In genomic region chr11:49845958-49846357, GRCm38 (mm10) we compare ENCODE assay signal across 8 mouse cellular contexts. TPM values are rescaled to one million over a fixed set of nuclear protein-coding genes. Genes with fewer than 3 reads are reported as not detected.
DNase-seq lines count a peak whose midpoint lies in the region; ATAC-seq and TF ChIP-seq lines count a peak whose summit lies in the region.

No protein-coding gene starts in this region.

- peak overlapping the region; percentile 53 for H3K27ac ChIP-seq in heart, postnatal 0 days (ENCODE audit: low read depth)
- peak overlapping the region; percentile 47 for H3K27ac ChIP-seq in forebrain, postnatal 0 days (ENCODE audit: low read depth, low read length)
- H3K27ac ChIP-seq in midbrain, embryonic 11.5 days (ENCODE audit: low read depth, low read length): no peak overlapping the region

- intact Hi-C loops in heart, postnatal 36 days (cut with DNase I): loop anchor here (1.0 to 5.0 kb wide), 4 partner anchors 21 to 193 kb away; partner anchors contain the start of gene Cnot6

- ATAC-seq in heart, postnatal 0 days (ENCODE audit: insufficient read depth, low read depth): peak; percentile 0; the same call in 1 of the 2 replicates
- no peak for ATAC-seq in forebrain, postnatal 0 days
- ATAC-seq in midbrain, embryonic 11.5 days (ENCODE audit: low FRiP score): peak; percentile 13

- no peak for TF ChIP-seq EP300 in heart, postnatal 0 days (IDR thresholded peaks at IDR 0.05; ENCODE audit: low read depth)

- DNase-seq in heart, postnatal 0 days (ENCODE audit: low spot score): no peak
- no peak for DNase-seq in heart, postnatal 36 days
- DNase-seq in adrenal gland, postnatal 10 days: peak; percentile 59
- no peak for DNase-seq in forebrain, postnatal 0 days
- no peak for DNase-seq in midbrain, embryonic 11.5 days (ENCODE audit: low spot score, missing footprints)
- no peak for DNase-seq in right cerebral cortex, postnatal 14 days
- DNase-seq in embryo, embryonic 10 days (ENCODE audit: low spot score): no peak
- DNase-seq in urinary bladder, adult 2 months (ENCODE audit: low spot score): no peak

- peak overlapping the region; percentile 81 for H3K4me3 ChIP-seq in heart, postnatal 0 days (ENCODE audit: low read depth, low read length)
- H3K4me3 ChIP-seq in forebrain, postnatal 0 days (ENCODE audit: low read depth, low read length): peak overlapping the region; percentile 85
- H3K4me3 ChIP-seq in midbrain, embryonic 11.5 days (ENCODE audit: low read depth, low read length): peak overlapping the region; percentile 77

- no peak for TF ChIP-seq CTCF in heart, postnatal 0 days (IDR thresholded peaks at IDR 0.05; ENCODE audit: low read depth)
- TF ChIP-seq CTCF in forebrain, postnatal 0 days (IDR thresholded peaks at IDR 0.05; ENCODE audit: low read depth): no peak

- H3K4me1 ChIP-seq in heart, postnatal 0 days (ENCODE audit: control insufficient read depth, insufficient read depth): peaks cover 21% of the 10 kb centered on the region
- H3K4me1 ChIP-seq in forebrain, postnatal 0 days (ENCODE audit: insufficient read depth): peaks cover 13% of the 10 kb centered on the region
- peaks cover 12% of the 10 kb centered on the region for H3K4me1 ChIP-seq in midbrain, embryonic 11.5 days (ENCODE audit: control insufficient read depth, insufficient read depth, low read length)

- H3K9me3 ChIP-seq in heart, postnatal 0 days (replicated peaks; ENCODE audit: control insufficient read depth, low read length): no peaks in the 10 kb centered on the region
- no peaks in the 10 kb centered on the region for H3K9me3 ChIP-seq in forebrain, postnatal 0 days (ENCODE audit: low read length)
- no peaks in the 10 kb centered on the region for H3K9me3 ChIP-seq in midbrain, embryonic 11.5 days (ENCODE audit: control insufficient read depth, low read length)

- H3K36me3 ChIP-seq in heart, postnatal 0 days (replicated peaks; ENCODE audit: control insufficient read depth, insufficient read depth, low read length): 0 out of 2 replicates have a peak, but pooled peaks cover 4% of the 10 kb centered on the region
- no peaks in the 10 kb centered on the region for H3K36me3 ChIP-seq in forebrain, postnatal 0 days (ENCODE audit: insufficient read depth)
- no peaks in the 10 kb centered on the region for H3K36me3 ChIP-seq in midbrain, embryonic 11.5 days (ENCODE audit: control insufficient read depth, insufficient read depth, low read length)

- 28% methylated on average over 11 of the region's 11 CpGs for WGBS in heart, postnatal 0 days
- WGBS in forebrain, postnatal 0 days: 39% methylated on average over 11 of the region's 11 CpGs
- 40% methylated on average over 11 of the region's 11 CpGs for WGBS in midbrain, embryonic 11.5 days

- no peaks in the 10 kb centered on the region for H3K27me3 ChIP-seq in heart, postnatal 0 days (ENCODE audit: control insufficient read depth, insufficient read depth, low read length)
- H3K27me3 ChIP-seq in forebrain, postnatal 0 days (ENCODE audit: insufficient read depth, low read length): no peaks in the 10 kb centered on the region
- no peaks in the 10 kb centered on the region for H3K27me3 ChIP-seq in midbrain, embryonic 11.5 days (ENCODE audit: control insufficient read depth, insufficient read depth, low read length)

- H3K9ac ChIP-seq in heart, postnatal 0 days (replicated peaks; ENCODE audit: low read depth, low read length): peak overlapping the region; percentile 35
- peak overlapping the region; percentile 92 for H3K9ac ChIP-seq in forebrain, postnatal 0 days
- peak overlapping the region; percentile 39; the same call in 1 of the 2 replicates for H3K9ac ChIP-seq in midbrain, embryonic 11.5 days (ENCODE audit: low read length)

- peak overlapping the region; percentile 71 for H3K4me2 ChIP-seq in heart, postnatal 0 days (ENCODE audit: low read depth, low read length)
- peak overlapping the region; percentile 86 for H3K4me2 ChIP-seq in forebrain, postnatal 0 days (ENCODE audit: low read depth)
- H3K4me2 ChIP-seq in midbrain, embryonic 11.5 days: peak overlapping the region; percentile 85

RNA-seq across cellular contexts. Expression of gene Mapk9, which starts 0.6 kb away (rescaled TPM):
- 37.2 and 55.8 TPM in 2 replicates for total RNA-seq in heart, postnatal 0 days (2014; rRNA removed; ENCODE audit: low replicate concordance)
- 25.4 and 25.9 TPM in 2 replicates for polyA plus RNA-seq in heart, postnatal 0 days (2015; fragmentation: Nextera tagmentation; extraction: Ambion mirVana)
- total RNA-seq in heart, postnatal 36 days (2021): 10 to 100 TPM; 39.9 to 44.1 TPM
- 10 to 100 TPM; 56.4 to 67.8 TPM for total RNA-seq in adrenal gland, postnatal 10 days (2021)
- total RNA-seq in forebrain, postnatal 0 days (2014; rRNA removed): 92.3 and 123 TPM in 2 replicates
- 41.5 and 55.6 TPM in 2 replicates for polyA plus RNA-seq in forebrain, postnatal 0 days (2015; fragmentation: Nextera tagmentation; extraction: Ambion mirVana)
- 41.2 and 44.1 TPM in 2 replicates for polyA plus RNA-seq in midbrain, embryonic 11.5 days (2014; fragmentation: Nextera tagmentation; extraction: Ambion mirVana)
- 36.5 and 37.6 TPM in 2 replicates for polyA plus RNA-seq in urinary bladder, adult 2 months (2012; rRNA removed)

RNA-seq across cellular contexts. Expression of gene Gfpt2, which starts 52.0 kb away (rescaled TPM):
- 6.1 and 10.8 TPM in 2 replicates for total RNA-seq in heart, postnatal 0 days (2014; rRNA removed; ENCODE audit: low replicate concordance)
- 8.5 TPM in 2 replicates for polyA plus RNA-seq in heart, postnatal 0 days (2015; fragmentation: Nextera tagmentation; extraction: Ambion mirVana)
- total RNA-seq in heart, postnatal 36 days (2021): 10 to 100 TPM; 11.6 to 12.2 TPM
- total RNA-seq in adrenal gland, postnatal 10 days (2021): 1 to 10 TPM; 5.8 to 5.9 TPM
- 5.0 and 5.5 TPM in 2 replicates for total RNA-seq in forebrain, postnatal 0 days (2014; rRNA removed)
- 6.5 and 7.4 TPM in 2 replicates for polyA plus RNA-seq in forebrain, postnatal 0 days (2015; fragmentation: Nextera tagmentation; extraction: Ambion mirVana)
- 8.7 and 9.9 TPM in 2 replicates for polyA plus RNA-seq in midbrain, embryonic 11.5 days (2014; fragmentation: Nextera tagmentation; extraction: Ambion mirVana)
- polyA plus RNA-seq in urinary bladder, adult 2 months (2012; rRNA removed): 11.3 and 13.6 TPM in 2 replicates

RNA-seq across cellular contexts. Expression of gene Rasgef1c, which starts 55.7 kb away (rescaled TPM):
- total RNA-seq in heart, postnatal 0 days (2014; rRNA removed; ENCODE audit: low replicate concordance): 1.7 TPM in 1 of 2 replicates, not detected in the other
- not detected in 2 replicates for polyA plus RNA-seq in heart, postnatal 0 days (2015; fragmentation: Nextera tagmentation; extraction: Ambion mirVana)
- under 1 TPM; 0.31 to 0.46 TPM for total RNA-seq in heart, postnatal 36 days (2021)
- total RNA-seq in adrenal gland, postnatal 10 days (2021): 1 to 10 TPM; 1.4 to 1.8 TPM
- total RNA-seq in forebrain, postnatal 0 days (2014; rRNA removed): 28.3 and 36.1 TPM in 2 replicates
- 24.9 and 30.8 TPM in 2 replicates for polyA plus RNA-seq in forebrain, postnatal 0 days (2015; fragmentation: Nextera tagmentation; extraction: Ambion mirVana)
- 0.55 and 0.92 TPM in 2 replicates for polyA plus RNA-seq in midbrain, embryonic 11.5 days (2014; fragmentation: Nextera tagmentation; extraction: Ambion mirVana)
- 2.0 and 2.5 TPM in 2 replicates for polyA plus RNA-seq in urinary bladder, adult 2 months (2012; rRNA removed)

Comparison
In these comparisons a context has a peak if more than half of its experiments do, and no peak if none do; other contexts are left out.
1. H3K9ac ChIP-seq: peak in every context shown above with its lines; median percentile 92 in forebrain, postnatal 0 days; 39 in midbrain, embryonic 11.5 days; 35 in heart, postnatal 0 days.
2. RNA of gene Rasgef1c, which starts 55.7 kb away (total RNA-seq): 28.3 to 36.1 TPM in forebrain, postnatal 0 days; 1.4 to 1.8 TPM in adrenal gland, postnatal 10 days, 0.31 to 0.46 TPM in heart, postnatal 36 days and 1.7 TPM in heart, postnatal 0 days; every median in the first group is over 10 times any median in the second.
3. Peak in every context shown above with its lines, with median percentiles within 50 percentile points of each other: H3K4me2 ChIP-seq and H3K4me3 ChIP-seq.